Mouse (Mus musculus) cerebellum, postnatal 36 days (tissue): ENCODE data around the gene Panx2.

ENCODE experiments used
- DNase-seq, 2 experiments: peaks; one replicate each; pipeline ENCODE4 v3.0.0; 2021 to 2022; ENCODE audit warnings: mixed read lengths in 2 of 2

Panx2 gene

GRCm38 (mm10) chr15:89075478-89076147, 16.1 kb downstream of the Panx2 start:
- peak; percentile 85 to 91 for DNase-seq

- peak; percentile 77 to 80 for DNase-seq
Measured at GRCm38 (mm10) chr15:89076156-89076731, 16.7 kb downstream of the Panx2 start.

GRCm38 (mm10) chr15:89078208-89078836, 18.8 kb downstream of the Panx2 start:
- no peak for DNase-seq

- no peak for DNase-seq
Measured at GRCm38 (mm10) chr15:89083906-89084305, 24.4 kb downstream of the Panx2 start.

- no peak for DNase-seq
Measured at GRCm38 (mm10) chr15:89084826-89085225, 25.3 kb downstream of the Panx2 start.

GRCm38 (mm10) chr15:89088607-89089247, 29.2 kb downstream of the Panx2 start, which contains the start of gene Selenoo:
TSS of gene Selenoo (plus strand) at chr15:89089084.
- DNase-seq: peak; percentile 90 to 93

GRCm38 (mm10) chr15:89089248-89090051, 29.9 kb downstream of the Panx2 start:
- DNase-seq: peak; percentile 55 to 58

- no peak for DNase-seq
Measured at GRCm38 (mm10) chr15:89090662-89091061, 31.1 kb downstream of the Panx2 start.

- no peak for DNase-seq
Measured at GRCm38 (mm10) chr15:89092181-89092580, 32.6 kb downstream of the Panx2 start.

GRCm38 (mm10) chr15:89097450-89097849, 37.9 kb downstream of the Panx2 start:
- no peak for DNase-seq

- DNase-seq: peak; percentile 72 to 74
Measured at GRCm38 (mm10) chr15:89098616-89099015, 39.1 kb downstream of the Panx2 start.

GRCm38 (mm10) chr15:89100823-89101222, 41.3 kb downstream of the Panx2 start:
- DNase-seq: no peak

GRCm38 (mm10) chr15:89102646-89103045, 43.1 kb downstream of the Panx2 start:
- no peak for DNase-seq

- peak in 1 of 2 experiments; percentile 72 for DNase-seq
Measured at GRCm38 (mm10) chr15:89103921-89104320, 44.4 kb downstream of the Panx2 start.

- peak; percentile 95 to 96 for DNase-seq
Measured at GRCm38 (mm10) chr15:89104425-89104824, 44.9 kb downstream of the Panx2 start.

- DNase-seq: peak; percentile 81 to 82
Measured at GRCm38 (mm10) chr15:89106073-89106472, 46.5 kb downstream of the Panx2 start.

GRCm38 (mm10) chr15:89106976-89107375, 47.4 kb downstream of the Panx2 start:
- no peak for DNase-seq

- peak; percentile 66 to 70 for DNase-seq
Measured at GRCm38 (mm10) chr15:89110147-89110546, 50.6 kb downstream of the Panx2 start.

- DNase-seq: no peak
Measured at GRCm38 (mm10) chr15:89118007-89118406, 58.5 kb downstream of the Panx2 start.

GRCm38 (mm10) chr15:89122649-89123366, 63.3 kb downstream of the Panx2 start, which contains the start of gene Tubgcp6:
TSS of gene Tubgcp6 (minus strand) at chr15:89123112.
- DNase-seq: peak; percentile 96 to 97
